Comparison of ENCODE assay signal across 26 mouse cellular contexts in the genomic region with DNA sequence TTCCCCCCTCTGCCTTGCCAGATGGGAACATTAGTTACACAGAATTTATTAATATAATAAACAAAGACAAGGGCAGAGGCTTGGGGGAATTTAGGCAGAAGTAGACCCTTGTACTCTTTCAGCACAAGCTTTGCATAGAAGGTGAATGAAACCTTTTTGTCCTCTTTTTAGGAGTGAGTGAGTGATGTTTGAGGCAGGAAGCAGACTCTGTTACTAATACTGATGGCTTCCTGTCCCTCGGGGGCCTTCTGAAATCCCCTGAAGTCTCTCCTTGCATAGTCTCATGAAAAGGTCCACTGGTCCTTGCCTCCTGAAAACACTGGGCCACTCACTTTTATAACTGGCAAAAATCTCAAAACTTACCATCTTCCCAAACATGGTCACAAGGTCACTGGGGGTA.
"Had no signal": no experiment of that assay in that cellular context is flagged by ENCODE, and none has a peak within 500 bp of the region (broad histone marks: within the 10 kb centered on the region; RNA-seq: fewer than 3 reads in every experiment).

No protein-coding gene starts in this region.

- H3K4me2 ChIP-seq: heart, embryonic 11.5 days; heart, embryonic 13.5 days; heart, embryonic 15.5 days; hindbrain, embryonic 12.5 days; hindbrain, embryonic 15.5 days; kidney, embryonic 15.5 days; limb, embryonic 13.5 days; limb, embryonic 15.5 days; liver, embryonic 12.5 days had no signal

- H3K9me3 ChIP-seq: heart, embryonic 13.5 days; heart, embryonic 15.5 days; hindbrain, embryonic 12.5 days; hindbrain, embryonic 15.5 days; kidney, embryonic 15.5 days; limb, embryonic 13.5 days; limb, embryonic 15.5 days; liver, embryonic 12.5 days had no signal

- H3K36me3 ChIP-seq: heart, embryonic 15.5 days; hindbrain, embryonic 12.5 days; hindbrain, embryonic 15.5 days; kidney, embryonic 15.5 days; limb, embryonic 13.5 days; limb, embryonic 15.5 days; liver, embryonic 12.5 days had no signal

- H3K27me3 ChIP-seq: heart, embryonic 13.5 days; heart, embryonic 15.5 days; hindbrain, embryonic 12.5 days; hindbrain, embryonic 15.5 days; kidney, embryonic 15.5 days; limb, embryonic 13.5 days; limb, embryonic 15.5 days; liver, embryonic 12.5 days had no signal

- H3K27ac ChIP-seq: heart, embryonic 13.5 days; heart, embryonic 15.5 days; hindbrain, embryonic 12.5 days; hindbrain, embryonic 15.5 days; hindbrain, postnatal 0 days; kidney, embryonic 15.5 days; kidney, postnatal 0 days; limb, embryonic 13.5 days; limb, embryonic 15.5 days; liver, embryonic 12.5 days; liver, embryonic 14.5 days had no signal

- H3K9ac ChIP-seq: heart, embryonic 13.5 days; heart, embryonic 15.5 days; hindbrain, embryonic 12.5 days; hindbrain, embryonic 15.5 days; kidney, embryonic 15.5 days; limb, embryonic 13.5 days; limb, embryonic 15.5 days; liver, embryonic 12.5 days; liver, embryonic 14.5 days had no signal

- H3K4me3 ChIP-seq: heart, embryonic 13.5 days; heart, embryonic 15.5 days; hindbrain, embryonic 12.5 days; hindbrain, embryonic 15.5 days; kidney, embryonic 15.5 days; limb, embryonic 13.5 days; limb, embryonic 15.5 days; liver, embryonic 12.5 days had no signal

- H3K4me1 ChIP-seq: heart, embryonic 13.5 days; heart, embryonic 15.5 days; hindbrain, embryonic 15.5 days; kidney, embryonic 15.5 days; limb, embryonic 15.5 days; liver, embryonic 12.5 days had no signal

- ATAC-seq: hindbrain, postnatal 0 days; intestine, embryonic 16.5 days; liver, embryonic 12.5 days had no signal

- DNase-seq: gastrocnemius, postnatal 14 days; gastrocnemius, postnatal 36 days; heart, adult 18-20 months; heart, postnatal 14 days; heart, postnatal 36 days; kidney, adult 11 months; kidney, adult 2 months; kidney, adult 9 months; kidney, postnatal 14 days; kidney, postnatal 36 days; layer of hippocampus, adult 9-11 months; layer of hippocampus, postnatal 36 days; left cerebral cortex, postnatal 4 days had no signal
